Mouse (Mus musculus): ENCODE measurements around the gene Padi4.

DNA sequence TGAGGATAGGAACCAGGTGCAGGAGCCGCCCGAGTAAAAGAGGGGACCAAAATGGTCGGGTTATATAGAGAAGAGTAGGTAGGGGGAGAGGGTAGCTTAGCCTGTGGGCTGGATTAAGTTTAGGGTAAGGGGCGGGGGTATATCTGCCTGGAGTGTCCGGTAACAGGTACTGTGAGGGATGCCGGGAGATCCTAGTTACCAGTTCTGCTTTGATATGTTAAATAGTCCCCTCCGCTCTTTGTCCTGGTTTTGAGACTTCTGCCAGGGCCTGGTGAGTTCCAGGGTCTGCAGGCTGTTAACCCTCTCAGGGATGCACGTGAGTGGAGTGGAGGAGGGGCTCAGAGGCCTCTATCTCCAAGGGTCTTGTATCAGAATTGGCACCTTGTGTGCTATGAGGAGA lies 70.4 kb downstream of the Padi4 start:
- no peak for TF ChIP-seq CTCF (IDR thresholded peaks at IDR 0.05; ENCODE audit: control insufficient read depth, insufficient read depth, insufficient read length)
- TF ChIP-seq MAX (IDR thresholded peaks at IDR 0.05), result no peak
- TF ChIP-seq USF1 (IDR thresholded peaks at IDR 0.05; ENCODE audit: low read depth), result no peak
- TF ChIP-seq FOSL1 (IDR thresholded peaks at IDR 0.05; ENCODE audit: insufficient read depth, low read length, poor library complexity, severe bottlenecking), result no peak
- no peak for TF ChIP-seq MYOG (IDR thresholded peaks at IDR 0.05; ENCODE audit: control insufficient read depth, extremely low read depth, insufficient read length)
- no peak for TF ChIP-seq CEBPB (IDR thresholded peaks at IDR 0.05; ENCODE audit: low read depth)
- no peak for TF ChIP-seq MYOD1 (IDR thresholded peaks at IDR 0.05; ENCODE audit: control insufficient read depth, insufficient read length, low read depth)
